Mouse (Mus musculus): ENCODE measurements at regions not wholly inside any gene's neighbourhood (a gene's known extent, or its start where the extent isn't known, plus 50 kb on each side); places are given as distances from the start of the nearest gene placed in this dataset.

DNA sequence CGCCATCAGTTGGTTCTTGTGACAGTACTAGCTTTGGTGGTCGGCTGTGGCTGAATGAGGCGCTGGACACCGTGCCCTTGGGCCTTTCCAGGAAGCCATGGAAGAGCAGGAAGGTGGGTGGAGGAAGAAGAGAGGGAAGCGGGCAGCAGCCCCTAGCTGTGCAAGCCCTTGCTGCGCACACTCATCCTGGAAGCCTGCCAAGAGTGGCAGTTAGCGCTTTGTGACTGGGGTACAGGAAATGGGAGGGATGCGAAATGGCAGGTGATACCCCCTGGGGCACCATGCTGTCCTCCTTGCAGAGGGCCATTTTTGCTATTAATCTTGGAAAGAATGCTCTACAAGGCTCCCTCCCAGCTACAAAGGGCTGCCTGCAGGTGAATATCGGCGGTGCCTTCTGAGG is 133.2 kb downstream of the Tex29 start:
- intact Hi-C loops (cut with DNase I) = no loop called here
- DNase-seq = peak; percentile 23

DNA sequence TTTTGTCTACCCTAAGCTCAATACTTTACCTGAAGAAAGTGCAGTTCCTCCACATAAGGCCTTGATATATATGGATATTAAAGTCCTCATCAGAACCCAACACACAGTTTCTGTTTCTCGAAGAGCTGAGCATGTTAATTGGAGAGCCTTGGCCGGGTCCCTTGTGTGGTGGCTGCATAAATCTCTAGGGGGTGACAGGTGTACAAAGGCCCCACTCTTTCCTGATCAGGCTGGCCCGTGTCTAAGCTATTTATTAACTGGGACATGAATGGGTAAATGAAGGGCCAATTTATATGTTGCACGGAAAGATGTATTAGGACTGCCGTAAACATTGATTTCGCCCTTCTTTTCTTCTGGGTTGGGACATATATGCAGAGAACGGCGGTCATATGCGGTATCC is 136.8 kb downstream of the Tex29 start:
- intact Hi-C loops (cut with DNase I) = no loop called here
- no peak for DNase-seq

GRCm38 (mm10) chr8:11979056-11979455 is 138.8 kb downstream of the Tex29 start:
- intact Hi-C loops (cut with DNase I) = no loop called here
- DNase-seq = no peak

GRCm38 (mm10) chr8:11981458-11981857 is 141.2 kb downstream of the Tex29 start:
- intact Hi-C loops (cut with DNase I) = no loop called here
- DNase-seq = no peak

DNA sequence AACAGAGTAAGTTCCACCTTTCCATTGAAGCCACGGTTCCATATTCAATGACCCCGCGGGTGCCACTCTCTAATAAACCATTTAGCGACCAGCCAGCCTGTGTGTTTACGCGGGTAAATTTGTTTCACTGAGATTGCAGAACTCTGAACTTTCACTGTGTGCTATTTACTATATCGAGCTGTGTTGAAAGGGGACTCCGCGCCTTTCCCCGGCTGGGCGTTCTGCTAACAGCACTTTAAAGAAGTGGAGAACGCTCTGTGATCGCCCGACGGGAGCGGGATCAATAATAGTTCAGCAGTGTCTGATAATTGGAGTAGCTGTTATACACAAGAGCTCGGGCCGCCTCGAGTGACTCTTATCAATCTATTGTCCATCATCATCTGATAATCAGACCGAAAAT is 149.8 kb downstream of the Tex29 start:
- intact Hi-C loops (cut with DNase I) = no loop called here
- no peak for DNase-seq

DNA sequence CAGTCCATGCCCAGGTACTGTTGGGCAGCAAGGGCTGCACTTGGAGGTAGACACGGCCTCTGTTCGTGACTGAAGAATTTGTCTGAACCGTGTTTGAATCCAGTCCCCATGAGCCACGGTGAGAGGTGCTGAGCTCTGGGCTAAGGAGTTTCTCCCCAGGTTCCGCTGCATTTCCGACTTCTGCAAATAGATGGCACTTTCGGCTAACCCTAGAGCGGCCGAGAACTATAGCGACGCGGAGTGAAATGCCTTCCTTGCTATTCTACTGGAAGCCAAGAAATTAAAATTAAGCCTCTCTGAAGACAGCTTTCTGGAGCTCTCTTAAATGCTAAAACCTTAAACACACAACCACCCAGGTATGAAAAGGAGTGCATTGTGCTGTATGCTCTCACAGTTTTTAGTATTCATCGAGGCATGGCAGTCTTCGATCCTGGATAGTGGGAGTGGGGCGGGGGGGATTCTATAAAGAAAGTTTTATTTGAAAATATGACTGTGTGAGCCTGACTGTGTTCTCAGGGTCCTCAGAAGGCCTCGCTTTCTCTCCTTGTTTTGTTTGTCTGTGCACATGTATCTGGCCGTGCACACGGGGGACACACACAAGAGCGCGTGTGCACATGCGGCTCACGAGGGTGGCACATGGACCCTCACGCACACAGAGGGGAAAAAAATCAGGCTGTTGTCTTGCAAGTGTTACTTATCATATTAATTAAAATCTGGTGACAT is 159.6 kb downstream of the Tex29 start:
- peak; percentile 71 for DNase-seq
- intact Hi-C loops (cut with DNase I) = loop anchor here (2.0 to 5.0 kb wide), 2 partner anchors 392 to 565 kb away; no protein-coding TSS in a partner anchor

- no peak for DNase-seq
- intact Hi-C loops (cut with DNase I) = loop anchor here (2.0 to 5.0 kb wide), 2 partner anchors 392 to 564 kb away; no protein-coding TSS in a partner anchor
Observed at GRCm38 (mm10) chr8:12000459-12000789, 160.2 kb downstream of the Tex29 start.

- intact Hi-C loops (cut with DNase I) = loop anchor here (5.0 kb wide), 1 partner anchor 388 kb away; no protein-coding TSS in a partner anchor
- DNase-seq = no peak
Observed at GRCm38 (mm10) chr8:12004241-12004640, 164.0 kb downstream of the Tex29 start.

DNA sequence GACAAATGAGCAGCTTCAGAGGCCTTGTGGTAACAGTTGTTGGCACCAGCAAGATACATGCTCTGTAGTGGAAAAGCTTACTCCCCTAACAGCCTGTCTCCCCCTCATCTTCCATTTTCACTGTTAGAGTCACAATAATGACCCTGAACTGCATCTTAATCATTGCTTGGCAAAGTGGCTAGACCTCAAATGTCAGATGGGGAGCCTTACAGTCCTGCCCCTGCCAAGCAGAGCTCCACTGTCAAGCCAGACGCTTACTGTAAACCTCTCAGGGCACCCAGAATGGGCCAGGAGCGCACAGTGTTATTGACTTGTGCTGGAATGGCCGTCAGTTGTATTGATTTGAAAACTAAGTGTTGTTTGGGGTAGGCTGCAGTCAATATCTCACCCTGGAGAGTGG is 172.5 kb downstream of the Tex29 start:
- intact Hi-C loops (cut with DNase I) = no loop called here

GRCm38 (mm10) chr8:12017750-12018149 is 177.5 kb downstream of the Tex29 start:
- no peak for DNase-seq
- intact Hi-C loops (cut with DNase I) = no loop called here

More for the DNA sequence above, 172.5 kb downstream of the Tex29 start:
- no peak for DNase-seq

- DNase-seq = no peak
- intact Hi-C loops (cut with DNase I) = no loop called here
Observed at GRCm38 (mm10) chr8:12019272-12019671, 179.0 kb downstream of the Tex29 start.

DNA sequence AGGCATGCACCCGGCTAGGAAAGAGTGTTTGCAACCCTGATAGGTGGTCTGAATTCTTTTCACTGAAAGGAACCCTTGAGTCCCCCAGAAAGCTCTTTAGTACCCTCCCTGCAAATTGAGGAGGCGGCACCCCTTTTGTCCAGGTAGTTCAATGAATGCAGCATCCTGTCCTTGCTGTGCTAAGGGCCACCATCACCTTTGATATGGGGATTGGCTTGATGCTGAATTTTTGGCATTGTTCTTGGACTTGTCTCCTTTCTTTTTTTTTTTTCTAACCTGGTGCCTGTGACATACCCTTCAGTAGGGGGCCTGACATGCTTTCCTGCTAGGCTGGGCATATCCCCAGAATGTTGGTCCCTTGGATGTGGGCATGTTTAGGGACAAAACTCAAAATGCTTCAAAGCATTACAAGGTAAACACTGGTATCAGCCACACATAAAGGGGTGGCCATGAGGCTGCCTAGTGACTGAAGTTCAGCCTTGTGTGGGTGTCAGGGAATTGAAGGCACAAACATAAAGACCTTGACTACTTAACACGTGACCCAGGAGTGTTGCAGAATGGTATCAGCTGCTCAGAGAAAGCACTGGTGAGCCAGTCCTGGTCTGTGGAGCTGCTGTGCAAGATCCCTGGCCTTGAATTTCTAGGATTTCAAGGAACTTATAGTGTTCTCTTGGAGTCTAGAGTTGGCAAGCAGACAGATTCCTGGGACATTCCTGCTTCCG is 183.6 kb downstream of the Tex29 start:
- no peak for DNase-seq
- intact Hi-C loops (cut with DNase I) = no loop called here

- peak; percentile 69 for DNase-seq
- intact Hi-C loops (cut with DNase I) = no loop called here
Observed at GRCm38 (mm10) chr8:12030363-12031116, 190.3 kb downstream of the Tex29 start.

- DNase-seq = peak; percentile 54
- intact Hi-C loops (cut with DNase I) = no loop called here
Observed at GRCm38 (mm10) chr8:12031796-12032195, 191.5 kb downstream of the Tex29 start.

GRCm38 (mm10) chr8:12032386-12032785 is 192.1 kb downstream of the Tex29 start:
- DNase-seq = no peak
- intact Hi-C loops (cut with DNase I) = no loop called here

GRCm38 (mm10) chr8:12036349-12036748 is 196.1 kb downstream of the Tex29 start:
- intact Hi-C loops (cut with DNase I) = no loop called here
- DNase-seq = no peak

GRCm38 (mm10) chr8:12040924-12041323 is 200.7 kb downstream of the Tex29 start:
- DNase-seq = no peak
- intact Hi-C loops (cut with DNase I) = no loop called here

- no peak for DNase-seq
- intact Hi-C loops (cut with DNase I) = no loop called here
Observed at GRCm38 (mm10) chr8:12041662-12042061, 201.4 kb downstream of the Tex29 start.

GRCm38 (mm10) chr8:12050841-12051240 is 210.6 kb downstream of the Tex29 start:
- intact Hi-C loops (cut with DNase I) = no loop called here
- no peak for DNase-seq

DNA sequence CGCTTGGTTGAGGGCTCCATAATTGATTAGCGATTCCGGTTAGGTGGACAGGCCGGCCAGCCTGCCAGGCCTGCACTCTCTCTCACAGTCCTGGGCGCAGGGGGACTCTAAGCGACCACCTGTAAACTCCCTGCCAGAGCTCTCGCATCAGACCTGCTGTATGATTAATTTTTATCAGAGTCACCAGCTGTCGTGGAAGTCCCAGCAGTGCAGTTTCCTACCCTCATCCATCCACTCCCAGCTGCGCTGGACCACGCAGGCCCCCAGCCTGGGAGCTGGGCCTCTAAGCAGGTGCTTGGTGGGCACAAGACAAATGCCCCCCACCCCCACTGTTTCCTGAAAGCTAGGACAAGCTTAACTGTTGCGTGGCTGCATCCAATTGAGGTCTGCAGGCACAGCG is 211.1 kb downstream of the Tex29 start:
- no peak for DNase-seq
- intact Hi-C loops (cut with DNase I) = no loop called here

DNA sequence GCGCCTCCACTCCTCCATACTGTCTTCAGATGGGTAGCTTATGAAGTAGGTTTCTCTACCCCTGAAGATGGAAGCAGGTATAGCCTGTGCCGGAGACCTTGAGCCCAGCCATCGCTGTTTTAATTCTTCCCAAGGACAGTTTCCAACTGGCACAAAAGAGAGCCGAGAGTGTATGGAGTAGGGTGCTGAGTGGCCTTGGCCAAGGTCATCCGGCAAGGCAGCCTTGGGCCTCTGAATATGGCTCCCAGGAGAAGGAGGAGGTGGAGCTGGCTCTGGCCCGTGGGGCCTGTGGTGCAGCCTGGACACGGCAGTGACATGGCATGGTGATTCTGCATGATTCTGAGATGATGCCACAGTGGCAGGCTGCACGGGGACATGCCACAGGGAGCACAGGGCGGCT is 215.7 kb downstream of the Tex29 start:
- DNase-seq = no peak
- intact Hi-C loops (cut with DNase I) = no loop called here

- intact Hi-C loops (cut with DNase I) = no loop called here
- DNase-seq = no peak
Observed at GRCm38 (mm10) chr8:12061237-12061636, 217.4 kb upstream of the A230072I06Rik start.
